Mouse (Mus musculus): ENCODE measurements around the gene Zfp583.

DNA sequence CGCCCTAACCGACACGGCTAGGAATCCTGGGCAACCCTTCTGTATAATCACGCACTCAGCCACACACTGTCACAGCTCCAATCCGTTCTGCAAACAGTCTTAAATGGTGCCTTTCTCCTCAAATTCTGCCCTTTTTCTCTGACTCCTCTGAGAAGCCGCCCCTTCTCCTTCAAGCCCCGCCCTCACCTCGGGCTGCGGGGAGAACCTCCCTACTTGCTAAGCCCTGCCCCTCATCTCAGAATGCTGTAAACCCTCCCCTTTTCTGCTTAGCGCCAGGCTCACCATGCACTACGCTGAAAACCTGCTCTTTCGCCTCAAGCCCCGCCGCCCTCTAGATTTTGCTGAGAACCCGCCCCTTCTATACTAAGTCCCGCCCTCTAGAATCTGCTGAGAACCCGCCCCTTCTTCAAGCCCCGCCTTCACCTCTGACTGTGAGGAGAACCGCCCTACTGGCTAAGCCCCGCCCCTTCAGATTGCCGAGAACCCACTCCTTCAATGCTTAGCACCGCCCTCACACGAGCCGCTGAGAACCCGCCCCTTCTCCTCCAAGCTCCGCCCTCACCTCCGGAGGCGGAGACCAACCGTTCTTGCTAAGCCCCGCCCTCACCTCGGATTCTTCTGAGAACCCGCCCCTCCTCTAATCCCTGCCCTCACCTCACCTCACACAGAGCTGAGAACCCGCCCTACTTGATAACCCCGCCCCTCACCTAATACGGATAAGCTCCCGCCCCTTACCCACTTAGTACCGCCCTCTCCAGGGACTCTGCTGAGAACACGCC lies 31.4 kb upstream of the Zfp583 start:
- TF ChIP-seq POLR2A (IDR thresholded peaks at IDR 0.05; ENCODE audit: low read depth, low read length), result no peak
- TF ChIP-seq CTCF (IDR thresholded peaks at IDR 0.05; ENCODE audit: extremely low read depth, insufficient read depth, insufficient read length, insufficient replicate concordance), result no peak

All from spleen, adult 2 months (tissue).